In genomic region chr16:50149606-50150005, GRCm38 (mm10) we compare ENCODE assay signal across 16 mouse cellular contexts.
"Had no signal": no experiment of that assay in that cellular context is flagged by ENCODE, and none has a peak within 500 bp of the region (broad histone marks: within the 10 kb centered on the region; RNA-seq: fewer than 3 reads in every experiment).

No protein-coding gene starts in this region.

- H3K4me1 ChIP-seq: liver, embryonic 15.5 days; megakaryocyte, embryonic 14.5 days; midbrain, embryonic 13.5 days; midbrain, embryonic 15.5 days; neural tube, embryonic 12.5 days; stomach, embryonic 15.5 days had no signal

- H3K36me3 ChIP-seq: liver, embryonic 15.5 days; midbrain, embryonic 13.5 days; midbrain, embryonic 15.5 days; neural tube, embryonic 12.5 days; stomach, embryonic 15.5 days had no signal

- H3K9ac ChIP-seq: liver, embryonic 15.5 days; liver, postnatal 0 days; lung, embryonic 14.5 days; midbrain, embryonic 13.5 days; midbrain, embryonic 15.5 days; neural tube, embryonic 12.5 days; stomach, embryonic 15.5 days had no signal

- H3K27me3 ChIP-seq: liver, embryonic 15.5 days; megakaryocyte, embryonic 14.5 days; midbrain, embryonic 13.5 days; midbrain, embryonic 15.5 days; neural tube, embryonic 12.5 days; stomach, embryonic 15.5 days had no signal

- ATAC-seq: liver, postnatal 0 days; midbrain, embryonic 13.5 days; midbrain, embryonic 15.5 days had no signal

- DNase-seq: liver, postnatal 0 days; lung, embryonic 14.5 days; lung, postnatal 10 days; lung, postnatal 36 days; right cerebral cortex, postnatal 14 days; thymus, adult 2 months; thymus, postnatal 25 days; thymus, postnatal 4 days had no signal

- H3K4me2 ChIP-seq: liver, embryonic 15.5 days; lung, embryonic 14.5 days; midbrain, embryonic 13.5 days; midbrain, embryonic 15.5 days; neural tube, embryonic 12.5 days; stomach, embryonic 15.5 days had no signal

- H3K27ac ChIP-seq: liver, embryonic 15.5 days; macrophage; midbrain, embryonic 13.5 days; midbrain, embryonic 15.5 days; neural tube, embryonic 12.5 days; stomach, embryonic 15.5 days; stomach, postnatal 0 days had no signal

- H3K4me3 ChIP-seq: liver, embryonic 15.5 days; megakaryocyte, embryonic 14.5 days; midbrain, embryonic 13.5 days; midbrain, embryonic 15.5 days; neural tube, embryonic 12.5 days; stomach, embryonic 15.5 days had no signal

- H3K9me3 ChIP-seq: liver, embryonic 15.5 days; midbrain, embryonic 13.5 days; midbrain, embryonic 15.5 days; neural tube, embryonic 12.5 days; stomach, embryonic 15.5 days had no signal
